Mouse (Mus musculus) embryo, embryonic 9.5 days (tissue): ENCODE results near the gene Nf1.
"Not testable (repeated sequence)": the region's sequence is repeated elsewhere in the genome, so short reads cannot be mapped to it uniquely, and the experiment has no call there.

Experiments
- DNase-seq: peaks from one replicate; pipeline ENCODE4 v3.0.0-alpha.2; 2017; ENCODE audit errors: extremely low spot score

Nf1 gene

GRCm38 (mm10) chr11:79339234-79339807, at the start of gene Nf1:
TSS of gene Nf1 (plus strand) at chr11:79339693.
- peak; percentile 98 for DNase-seq

- DNase-seq = no peak
Measured at GRCm38 (mm10) chr11:79290473-79290872, 49.0 kb upstream of the Nf1 start.

- no peak for DNase-seq
Measured at GRCm38 (mm10) chr11:79291651-79292050, 47.8 kb upstream of the Nf1 start.

GRCm38 (mm10) chr11:79292130-79292529, 47.4 kb upstream of the Nf1 start:
- DNase-seq = no peak

- no peak for DNase-seq
Measured at GRCm38 (mm10) chr11:79293025-79293424, 46.5 kb upstream of the Nf1 start.

- DNase-seq = no peak
Measured at GRCm38 (mm10) chr11:79293971-79294370, 45.5 kb upstream of the Nf1 start.

- DNase-seq = peak; percentile 29
Measured at GRCm38 (mm10) chr11:79296167-79296566, 43.3 kb upstream of the Nf1 start.

GRCm38 (mm10) chr11:79296856-79297491, 42.5 kb upstream of the Nf1 start, which contains the start of gene Gm9964:
TSS of gene Gm9964 (minus strand) at chr11:79296906.
- DNase-seq = no peak

- DNase-seq = no peak
Measured at GRCm38 (mm10) chr11:79299719-79300431, 39.6 kb upstream of the Nf1 start.

- no peak for DNase-seq
Measured at GRCm38 (mm10) chr11:79303109-79303508, 36.4 kb upstream of the Nf1 start.

GRCm38 (mm10) chr11:79304245-79304644, 35.2 kb upstream of the Nf1 start:
- not testable (repeated sequence) for DNase-seq

- no peak for DNase-seq
Measured at GRCm38 (mm10) chr11:79305697-79306340, 33.7 kb upstream of the Nf1 start.

GRCm38 (mm10) chr11:79306510-79306909, 33.0 kb upstream of the Nf1 start:
- peak; percentile 37 for DNase-seq

- peak; percentile 67 for DNase-seq
Measured at GRCm38 (mm10) chr11:79306996-79307395, 32.5 kb upstream of the Nf1 start.

GRCm38 (mm10) chr11:79307560-79308200, 31.8 kb upstream of the Nf1 start:
- peak; percentile 37 for DNase-seq

- no peak for DNase-seq
Measured at GRCm38 (mm10) chr11:79310467-79310866, 29.0 kb upstream of the Nf1 start.

GRCm38 (mm10) chr11:79316807-79317345, 22.6 kb upstream of the Nf1 start:
- no peak for DNase-seq

GRCm38 (mm10) chr11:79319807-79320206, 19.7 kb upstream of the Nf1 start:
- DNase-seq = no peak

- DNase-seq = peak; percentile 23
Measured at GRCm38 (mm10) chr11:79323985-79324685, 15.4 kb upstream of the Nf1 start.

- no peak for DNase-seq
Measured at GRCm38 (mm10) chr11:79325663-79326062, 13.8 kb upstream of the Nf1 start.

- peak; percentile 19 for DNase-seq
Measured at GRCm38 (mm10) chr11:79327106-79327505, 12.4 kb upstream of the Nf1 start.
